Mouse (Mus musculus): ENCODE results near the gene Vps37b. TPM values are rescaled to one million over a fixed set of nuclear protein-coding genes. Genes with fewer than 3 reads are reported as not detected.

Gene Vps37b
- polyA plus RNA-seq, 1 experiment from 2014 or later, result 43.8 TPM

GRCm38 (mm10) chr5:123964208-123964607 is 67.9 kb downstream of the Vps37b start:
- Histone ChIP-seq H3K4me1 (peaks cover under 1% of the 10 kb centered on the region; the same call in 1 of the 2 replicates), H3K27ac (replicated peaks) (no peak overlapping the region), H3K27me3 (replicated peaks; ENCODE audit: low read depth, poor library complexity, severe bottlenecking) (no peaks in the 10 kb centered on the region), H3K9me3 (no peaks in the 10 kb centered on the region), H3K4me3 (no peak overlapping the region), H3K36me3 (replicated peaks) (no peaks in the 10 kb centered on the region)
- no peak for DNase-seq (ENCODE audit: low spot score)
- 93% methylated on average over 4 of the region's 4 CpGs for WGBS

GRCm38 (mm10) chr5:123961046-123961445 is 71.0 kb downstream of the Vps37b start:
- WGBS, result 89% methylated on average over 12 of the region's 12 CpGs
- Histone ChIP-seq H3K9me3 (no peaks in the 10 kb centered on the region), H3K36me3 (replicated peaks) (no peaks in the 10 kb centered on the region), H3K4me1 (peaks cover 17% of the 10 kb centered on the region; the same call in 1 of the 2 replicates), H3K27me3 (replicated peaks; ENCODE audit: low read depth, poor library complexity, severe bottlenecking) (no peaks in the 10 kb centered on the region), H3K4me3 (no peak overlapping the region), H3K27ac (replicated peaks) (no peak overlapping the region)
- no peak for DNase-seq (ENCODE audit: low spot score)

- Histone ChIP-seq H3K4me3 (no peak overlapping the region), H3K9me3 (no peaks in the 10 kb centered on the region), H3K4me1 (peaks cover 17% of the 10 kb centered on the region; the same call in 1 of the 2 replicates), H3K27me3 (replicated peaks; ENCODE audit: low read depth, poor library complexity, severe bottlenecking) (no peaks in the 10 kb centered on the region), H3K27ac (replicated peaks) (no peak overlapping the region), H3K36me3 (replicated peaks) (no peaks in the 10 kb centered on the region)
- DNase-seq (ENCODE audit: low spot score), result no peak
- WGBS, result 82% methylated on average over 8 of the region's 8 CpGs
These were observed 71.9 kb downstream of the Vps37b start for GRCm38 (mm10) chr5:123960129-123960528.

GRCm38 (mm10) chr5:123959018-123959417 is 73.1 kb downstream of the Vps37b start:
- 75% methylated on average over 3 of the region's 3 CpGs for WGBS
- DNase-seq (ENCODE audit: low spot score), result no peak
- Histone ChIP-seq H3K27me3 (replicated peaks; ENCODE audit: low read depth, poor library complexity, severe bottlenecking) (no peaks in the 10 kb centered on the region), H3K36me3 (replicated peaks) (no peaks in the 10 kb centered on the region), H3K4me3 (no peak overlapping the region), H3K27ac (replicated peaks) (no peak overlapping the region), H3K9me3 (no peaks in the 10 kb centered on the region), H3K4me1 (peaks cover 17% of the 10 kb centered on the region; the same call in 1 of the 2 replicates)

- Histone ChIP-seq H3K27me3 (replicated peaks; ENCODE audit: low read depth, poor library complexity, severe bottlenecking) (no peaks in the 10 kb centered on the region), H3K27ac (replicated peaks) (no peak overlapping the region), H3K9me3 (no peaks in the 10 kb centered on the region), H3K4me1 (peaks cover 17% of the 10 kb centered on the region; the same call in 1 of the 2 replicates), H3K4me3 (no peak overlapping the region), H3K36me3 (replicated peaks) (no peaks in the 10 kb centered on the region)
- 90% methylated on average over 8 of the region's 8 CpGs for WGBS
- DNase-seq (ENCODE audit: low spot score), result no peak
These were observed 74.9 kb downstream of the Vps37b start for GRCm38 (mm10) chr5:123957213-123957612.

Small RNAs within 50 kb of the gene (microRNA-seq; reads per million reads assigned to microRNA genes)
- not detected for gene Mir7032

Other genes with a start within 250 kb of the Vps37b start
- gene Hcar2, start 166.8 kb downstream of the Vps37b start, polyA plus RNA-seq (2016; fragmentation: Nextera tagmentation; extraction: Ambion mirVana), result not detected in 2 replicates
- 0.09 TPM in 2 replicates for gene Hcar1, start 152.2 kb downstream of the Vps37b start, polyA plus RNA-seq (2016; fragmentation: Nextera tagmentation; extraction: Ambion mirVana)
- 180 and 184 TPM in 2 replicates for gene Denr, start 125.1 kb downstream of the Vps37b start, polyA plus RNA-seq (2016; fragmentation: Nextera tagmentation; extraction: Ambion mirVana)
- gene Gm43518, start 104.9 kb downstream of the Vps37b start, polyA plus RNA-seq (2016; fragmentation: Nextera tagmentation; extraction: Ambion mirVana), result 2.0 TPM in 2 replicates
- 5.0 and 5.9 TPM in 2 replicates for gene Ccdc62, start 101.6 kb downstream of the Vps37b start, polyA plus RNA-seq (2016; fragmentation: Nextera tagmentation; extraction: Ambion mirVana)
- 8.5 and 10.7 TPM in 2 replicates for gene Hip1r, start 58.6 kb downstream of the Vps37b start, polyA plus RNA-seq (2016; fragmentation: Nextera tagmentation; extraction: Ambion mirVana)
- 0.34 and 0.76 TPM in 2 replicates for gene Abcb9, start 63.5 kb upstream of the Vps37b start, polyA plus RNA-seq (2016; fragmentation: Nextera tagmentation; extraction: Ambion mirVana)
- gene Ogfod2, start 80.0 kb upstream of the Vps37b start, polyA plus RNA-seq (2016; fragmentation: Nextera tagmentation; extraction: Ambion mirVana), result 16.0 and 16.3 TPM in 2 replicates
- gene Arl6ip4, start 83.8 kb upstream of the Vps37b start, polyA plus RNA-seq (2016; fragmentation: Nextera tagmentation; extraction: Ambion mirVana), result 134 and 137 TPM in 2 replicates
- gene Pitpnm2, start 217.5 kb upstream of the Vps37b start, polyA plus RNA-seq (2016; fragmentation: Nextera tagmentation; extraction: Ambion mirVana), result 3.2 and 4.0 TPM in 2 replicates